Mouse (Mus musculus) stomach, embryonic 14.5 days (tissue): Measurements from ENCODE around the gene Efl1. TPM values are rescaled to one million over a fixed set of nuclear protein-coding genes. Genes with fewer than 3 reads are reported as not detected.

Source experiments
- ATAC-seq: fragments of 200-750 bp; cut with Nextera tagmentation; 2 replicates; pipeline ENCODE4 v1.8.0; 2017; ENCODE audit warnings: low read depth, moderate TSS enrichment; ENCODE audit not compliant: insufficient number of reproducible peaks, insufficient read depth, low FRiP score
- H3K27ac ChIP-seq: fragments of 300-500 bp; sonication (generic); 2 replicates; pipeline ENCODE4 v1.5.1; 2014; ENCODE audit warnings: mild to moderate bottlenecking, low read length, moderate library complexity, mixed read lengths
- H3K27me3 ChIP-seq: fragments of 300-500 bp; sonication (generic); 2 replicates; pipeline ENCODE4 v1.6.1; 2014; ENCODE audit warnings: low read length, control low read depth, mixed read lengths; ENCODE audit not compliant: control insufficient read depth, insufficient read depth
- H3K36me3 ChIP-seq: fragments of 300-500 bp; sonication (generic); 2 replicates; pipeline ENCODE4 v1.6.1; 2014; ENCODE audit warnings: mild to moderate bottlenecking, control low read depth, low read length, moderate library complexity, mixed read lengths; ENCODE audit not compliant: control insufficient read depth, insufficient read depth
- H3K4me1 ChIP-seq: fragments of 300-500 bp; sonication (generic); 2 replicates; pipeline ENCODE4 v1.6.1; 2014; ENCODE audit warnings: low read length, control low read depth, mixed read lengths; ENCODE audit not compliant: control insufficient read depth, insufficient read depth
- H3K4me2 ChIP-seq: fragments of 300-500 bp; sonication (generic); replicated peaks from 2 replicates; pipeline ENCODE4 v1.6.1; 2014; ENCODE audit warnings: low read depth, low read length, control low read depth
- H3K4me3 ChIP-seq: fragments of 300-500 bp; sonication (generic); 2 replicates; pipeline ENCODE4 v1.5.1; 2014; ENCODE audit warnings: low read depth, low read length, control low read depth
- H3K9ac ChIP-seq: fragments of 300-500 bp; sonication (generic); replicated peaks from 2 replicates; pipeline ENCODE4 v1.6.1; 2014; ENCODE audit warnings: low read depth, mild to moderate bottlenecking, control low read depth, low read length, moderate library complexity, mixed read lengths
- H3K9me3 ChIP-seq: fragments of 300-500 bp; sonication (generic); 2 replicates; pipeline ENCODE4 v1.6.1; 2016; ENCODE audit warnings: low read depth, low read length, control low read depth; ENCODE audit not compliant: control insufficient read depth
- WGBS: fragments of 180-500 bp; shearing (Covaris S2); extraction: QIAGEN DNeasy Blood & Tissue Kit; methylation state at CpG from one replicate; pipeline ENCODE4 v1.1.7; 2014; 5-methylcytosine and 5-hydroxymethylcytosine counted together
- polyA plus RNA-seq: library from polyadenylated mRNA; unstranded; fragments of >200 nt; fragmentation: Nextera tagmentation; extraction: Ambion mirVana; gene quantifications from 2 replicates; pipeline ENCODE4 v1.2.1, GENCODE M21; 2014

The Efl1 gene
- polyA plus RNA-seq, 1 experiment from 2014 or later: 29.7 TPM

- Histone ChIP-seq H3K27ac (no peak overlapping the region), H3K4me3 (no peak overlapping the region), H3K36me3 (no peaks in the 10 kb centered on the region), H3K4me1 (no peaks in the 10 kb centered on the region), H3K9me3 (peaks cover 4% of the 10 kb centered on the region; the same call in 1 of the 2 replicates), H3K4me2 (no peak overlapping the region), H3K9ac (no peak overlapping the region), H3K27me3 (no peaks in the 10 kb centered on the region)
- 62% methylated on average over 4 of the region's 4 CpGs for WGBS
- no peak for ATAC-seq
Observed at GRCm38 (mm10) chr7:82820661-82821060, 172.2 kb downstream of the Efl1 start.

- H3K9ac ChIP-seq: no peak overlapping the region
- H3K4me1 ChIP-seq: no peaks in the 10 kb centered on the region
- peaks cover 3% of the 10 kb centered on the region; the same call in 1 of the 2 replicates for H3K9me3 ChIP-seq
- no peaks in the 10 kb centered on the region for H3K36me3 ChIP-seq
- no peak overlapping the region for H3K27ac ChIP-seq
- no peaks in the 10 kb centered on the region for H3K27me3 ChIP-seq
- H3K4me3 ChIP-seq: no peak overlapping the region
- WGBS: 67% methylated on average over 3 of the region's 3 CpGs
- H3K4me2 ChIP-seq: no peak overlapping the region
- no peak for ATAC-seq
Observed at GRCm38 (mm10) chr7:82821501-82821900, 173.1 kb downstream of the Efl1 start.

- Histone ChIP-seq H3K27ac (no peak overlapping the region), H3K9ac (no peak overlapping the region), H3K36me3 (no peaks in the 10 kb centered on the region), H3K4me2 (no peak overlapping the region), H3K4me1 (no peaks in the 10 kb centered on the region), H3K9me3 (no peaks in the 10 kb centered on the region), H3K27me3 (no peaks in the 10 kb centered on the region), H3K4me3 (no peak overlapping the region)
- ATAC-seq: 0 out of 2 replicates have a peak, but pooled peaks have one; percentile 53
- 41% methylated on average over 1 of the region's 1 CpGs for WGBS
Observed at GRCm38 (mm10) chr7:82822528-82822927, 174.1 kb downstream of the Efl1 start.

Other genes starting within 250 kb of the Efl1 start
- 4.6 and 5.9 TPM in 2 replicates for gene Saxo2, start 86 bp upstream of the Efl1 start, polyA plus RNA-seq
- 14.7 and 15.1 TPM in 2 replicates for gene Mex3b, start 218.7 kb downstream of the Efl1 start, polyA plus RNA-seq